Mouse (Mus musculus): ENCODE data around the gene Atp2b4. TPM values are rescaled to one million over a fixed set of nuclear protein-coding genes. Genes with fewer than 3 reads are reported as not detected.

Gene Atp2b4
- total and polyA plus RNA-seq, 2 experiments from 2014 or later: 11.4 to 69.1 TPM

DNA sequence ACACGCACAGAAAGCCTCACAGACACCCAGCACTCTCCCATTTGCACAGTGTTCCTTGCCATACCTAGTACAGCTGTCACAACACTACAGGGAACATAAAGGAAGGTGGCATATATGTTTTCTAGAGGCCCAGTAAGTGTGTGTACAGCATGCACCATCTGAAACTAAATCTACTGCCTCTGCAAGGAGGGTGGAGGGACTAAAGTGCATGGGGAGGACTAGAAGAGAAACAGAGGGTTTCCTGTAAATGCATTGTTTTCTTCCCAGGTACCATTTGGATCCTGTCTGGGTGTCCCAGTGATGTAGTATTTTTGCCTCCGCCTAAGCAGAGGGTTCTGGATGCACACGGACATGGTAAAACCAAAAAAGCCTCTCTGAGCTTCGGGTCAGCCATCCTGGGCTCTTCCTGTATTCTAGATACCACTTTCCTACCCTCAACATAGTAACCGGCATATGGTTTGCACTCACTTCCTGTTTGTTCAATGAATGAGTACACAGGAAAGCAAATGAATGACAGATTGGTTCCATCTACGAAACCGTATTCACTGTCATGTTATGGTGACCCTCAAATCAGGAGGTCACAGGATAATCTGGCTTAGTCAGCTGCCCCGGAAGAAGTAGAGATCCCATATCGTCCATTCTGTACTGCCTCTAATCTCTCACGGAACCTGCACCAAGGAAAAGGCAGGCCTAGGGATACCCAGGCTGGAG, 13.2 kb downstream of the Atp2b4 start:
- ATAC-seq: no peak

DNA sequence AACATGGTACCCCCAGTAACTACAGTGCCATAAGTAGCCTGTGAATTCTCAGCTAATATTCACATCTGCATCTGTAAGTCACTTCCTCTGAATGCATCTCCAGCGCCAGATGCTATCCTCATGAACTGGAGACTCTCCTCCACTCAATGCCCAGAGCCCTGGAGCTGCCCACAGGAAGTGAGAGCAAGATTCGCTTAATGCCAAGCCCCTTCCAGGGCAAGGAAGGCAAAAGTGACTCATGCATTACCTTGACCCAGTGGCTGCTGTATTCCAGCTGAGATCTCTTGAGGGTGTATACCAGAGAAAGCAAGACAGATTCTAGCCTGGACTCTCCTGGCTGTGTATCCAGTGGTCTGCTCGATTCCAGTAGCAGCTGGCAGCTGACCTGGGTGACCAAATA, 16.2 kb downstream of the Atp2b4 start:
- DNase-seq: no peak
- H3K4me2 ChIP-seq (ENCODE audit: low read depth): no peak overlapping the region
- H3K36me3 ChIP-seq (ENCODE audit: insufficient read depth): no peaks in the 10 kb centered on the region
- no peak for ATAC-seq
- H3K27me3 ChIP-seq (ENCODE audit: insufficient read depth, low read length): no peaks in the 10 kb centered on the region
- no peak overlapping the region for H3K4me3 ChIP-seq (ENCODE audit: low read depth, low read length)
- WGBS: 90% methylated on average over 3 of the region's 3 CpGs
- no peaks in the 10 kb centered on the region for H3K4me1 ChIP-seq (ENCODE audit: insufficient read depth)
- H3K9me3 ChIP-seq (ENCODE audit: low read length): no peaks in the 10 kb centered on the region
- TF ChIP-seq CTCF (IDR thresholded peaks at IDR 0.05; ENCODE audit: low read depth): no peak
- H3K9ac ChIP-seq: no peak overlapping the region
- no peak overlapping the region for H3K27ac ChIP-seq (ENCODE audit: low read depth, low read length)

More for the DNA sequence above, 13.2 kb downstream of the Atp2b4 start:
- no peak for DNase-seq
- Histone ChIP-seq H3K9me3 (ENCODE audit: low read length) (no peaks in the 10 kb centered on the region), H3K27me3 (ENCODE audit: insufficient read depth, low read length) (no peaks in the 10 kb centered on the region), H3K27ac (ENCODE audit: low read depth, low read length) (no peak overlapping the region), H3K4me2 (ENCODE audit: low read depth) (no peak overlapping the region), H3K4me3 (ENCODE audit: low read depth, low read length) (no peak overlapping the region), H3K9ac (no peak overlapping the region), H3K4me1 (ENCODE audit: insufficient read depth) (no peaks in the 10 kb centered on the region), H3K36me3 (ENCODE audit: insufficient read depth) (no peaks in the 10 kb centered on the region)
- WGBS: 84% methylated on average over 10 of the region's 10 CpGs
- TF ChIP-seq CTCF (IDR thresholded peaks at IDR 0.05; ENCODE audit: low read depth): no peak

DNA sequence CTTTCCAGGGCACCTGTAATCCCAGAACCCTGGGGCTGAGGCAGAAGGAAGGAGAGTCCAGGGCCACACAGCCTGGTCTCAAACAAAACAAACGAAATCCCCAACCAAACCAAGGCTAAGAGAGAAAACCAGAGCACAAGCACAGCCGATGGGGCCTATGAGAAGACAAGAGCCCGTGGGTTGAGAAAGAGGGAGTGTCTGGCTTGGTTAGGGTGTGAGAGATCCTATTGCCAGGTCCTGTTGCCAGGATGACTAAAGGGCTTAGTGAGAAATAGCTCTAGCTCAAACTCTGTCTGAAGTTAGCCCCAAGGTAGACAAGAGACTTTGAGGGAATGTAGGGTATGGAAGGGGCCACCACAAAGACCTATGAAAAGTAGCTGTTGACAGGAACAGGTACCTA, 19.3 kb downstream of the Atp2b4 start:
- no peak overlapping the region for H3K9ac ChIP-seq

DNA sequence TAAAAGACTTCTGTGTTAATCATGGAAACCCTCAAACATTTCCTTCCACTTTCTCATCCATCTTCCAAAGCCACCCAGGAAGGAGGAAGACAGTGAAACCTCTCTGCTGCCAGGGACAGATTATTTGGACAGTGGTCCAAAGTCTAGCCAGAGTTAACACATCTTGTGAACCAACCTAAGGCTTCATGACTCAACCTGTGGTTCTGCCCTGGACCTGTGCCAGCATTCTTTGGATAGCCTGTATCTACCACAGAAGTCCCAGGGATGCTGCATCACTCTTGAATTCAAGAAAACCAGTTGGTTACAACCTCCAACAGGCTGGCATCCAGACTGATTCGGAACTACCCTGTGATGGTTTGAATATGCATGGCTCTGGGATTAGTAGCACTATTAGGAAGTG, 21.8 kb downstream of the Atp2b4 start:
- Histone ChIP-seq H3K4me1 (ENCODE audit: insufficient read depth) (no peaks in the 10 kb centered on the region), H3K27me3 (ENCODE audit: insufficient read depth, low read length) (no peaks in the 10 kb centered on the region), H3K4me2 (ENCODE audit: low read depth) (no peak overlapping the region), H3K4me3 (ENCODE audit: low read depth, low read length) (no peak overlapping the region), H3K36me3 (ENCODE audit: insufficient read depth) (no peaks in the 10 kb centered on the region), H3K9ac (no peak overlapping the region), H3K9me3 (ENCODE audit: low read length) (no peaks in the 10 kb centered on the region), H3K27ac (ENCODE audit: low read depth, low read length) (no peak overlapping the region)
- no peak for ATAC-seq
- DNase-seq: no peak
- WGBS: 90% methylated on average over 1 of the region's 1 CpGs
- no peak for TF ChIP-seq CTCF (IDR thresholded peaks at IDR 0.05; ENCODE audit: low read depth)

More for the DNA sequence above, 19.3 kb downstream of the Atp2b4 start:
- Histone ChIP-seq H3K9me3 (ENCODE audit: low read length) (no peaks in the 10 kb centered on the region), H3K36me3 (ENCODE audit: insufficient read depth) (no peaks in the 10 kb centered on the region), H3K4me3 (ENCODE audit: low read depth, low read length) (no peak overlapping the region), H3K4me1 (ENCODE audit: insufficient read depth) (no peaks in the 10 kb centered on the region), H3K4me2 (ENCODE audit: low read depth) (no peak overlapping the region), H3K27me3 (ENCODE audit: insufficient read depth, low read length) (no peaks in the 10 kb centered on the region), H3K27ac (ENCODE audit: low read depth, low read length) (no peak overlapping the region)
- WGBS: 72% methylated on average over 3 of the region's 3 CpGs
- no peak for TF ChIP-seq CTCF (IDR thresholded peaks at IDR 0.05; ENCODE audit: low read depth)
- DNase-seq (no peak), ATAC-seq (no peak)

DNA sequence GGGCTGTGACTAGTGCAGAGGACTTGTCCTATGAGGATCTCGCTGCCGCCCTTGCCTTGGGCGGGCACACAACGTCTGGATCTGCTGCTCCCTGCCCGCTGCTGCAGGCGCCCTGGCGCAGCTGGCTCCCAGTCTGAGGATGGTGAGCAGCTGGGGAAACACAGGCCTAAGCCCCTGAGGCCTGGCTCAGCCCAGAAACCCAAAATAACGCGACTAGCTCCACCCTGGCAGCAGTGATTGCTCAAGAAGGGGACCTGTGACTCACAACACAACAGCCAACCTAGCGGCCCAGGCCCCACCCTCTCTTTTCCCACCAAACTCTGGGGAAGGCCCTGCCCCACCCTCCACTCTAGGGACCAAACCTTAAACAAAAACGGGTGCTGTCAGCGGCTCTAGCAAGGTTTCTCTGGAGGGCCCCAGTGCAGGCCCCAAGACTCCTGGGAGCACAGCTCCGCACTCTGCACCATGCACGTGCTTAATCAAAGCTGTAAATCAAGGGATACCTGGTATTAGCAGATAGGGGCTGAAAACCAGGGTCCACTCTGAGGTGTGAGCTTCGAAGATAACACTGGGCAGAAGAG, 23.1 kb downstream of the Atp2b4 start:
- WGBS: 81% methylated on average over 15 of the region's 15 CpGs
- Histone ChIP-seq H3K27ac (ENCODE audit: low read depth, low read length) (no peak overlapping the region), H3K27me3 (ENCODE audit: insufficient read depth, low read length) (no peaks in the 10 kb centered on the region), H3K9me3 (ENCODE audit: low read length) (no peaks in the 10 kb centered on the region), H3K36me3 (ENCODE audit: insufficient read depth) (no peaks in the 10 kb centered on the region), H3K4me1 (ENCODE audit: insufficient read depth) (no peaks in the 10 kb centered on the region), H3K4me3 (ENCODE audit: low read depth, low read length) (no peak overlapping the region), H3K9ac (no peak overlapping the region), H3K4me2 (ENCODE audit: low read depth) (no peak overlapping the region)
- no peak for DNase-seq
- TF ChIP-seq CTCF (IDR thresholded peaks at IDR 0.05; ENCODE audit: low read depth): no peak
- no peak for ATAC-seq

DNA sequence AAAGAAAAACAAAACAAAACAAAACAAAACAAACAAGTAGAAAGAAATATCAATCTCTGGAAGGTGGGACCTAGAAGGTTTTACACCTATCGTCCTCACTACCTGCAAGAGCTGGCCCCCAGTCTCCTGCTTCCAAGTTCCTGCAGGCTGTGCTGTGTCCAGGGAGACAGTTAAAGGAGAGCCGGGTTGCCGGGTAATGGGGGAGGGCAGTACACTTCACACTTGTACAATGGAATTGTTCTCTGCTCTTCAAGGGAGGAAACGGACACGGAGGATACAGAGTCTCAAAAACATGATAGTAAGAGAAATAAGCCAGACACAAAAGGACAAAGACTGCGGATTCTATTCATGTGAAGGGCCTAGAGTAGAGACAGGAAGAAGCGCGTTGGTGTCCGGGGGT, 28.3 kb downstream of the Atp2b4 start:
- H3K27me3 ChIP-seq (ENCODE audit: insufficient read depth, low read length): no peaks in the 10 kb centered on the region
- H3K27ac ChIP-seq (ENCODE audit: low read depth, low read length): no peak overlapping the region
- no peak overlapping the region for H3K4me3 ChIP-seq (ENCODE audit: low read depth, low read length)
- no peaks in the 10 kb centered on the region for H3K36me3 ChIP-seq (ENCODE audit: insufficient read depth)
- no peak overlapping the region for H3K4me2 ChIP-seq (ENCODE audit: low read depth)
- H3K4me1 ChIP-seq (ENCODE audit: insufficient read depth): no peaks in the 10 kb centered on the region
- no peak overlapping the region for H3K9ac ChIP-seq
- DNase-seq: no peak
- 60% methylated on average over 9 of the region's 9 CpGs for WGBS
- no peaks in the 10 kb centered on the region for H3K9me3 ChIP-seq (ENCODE audit: low read length)
- TF ChIP-seq CTCF (IDR thresholded peaks at IDR 0.05; ENCODE audit: low read depth): no peak
- no peak for ATAC-seq

DNA sequence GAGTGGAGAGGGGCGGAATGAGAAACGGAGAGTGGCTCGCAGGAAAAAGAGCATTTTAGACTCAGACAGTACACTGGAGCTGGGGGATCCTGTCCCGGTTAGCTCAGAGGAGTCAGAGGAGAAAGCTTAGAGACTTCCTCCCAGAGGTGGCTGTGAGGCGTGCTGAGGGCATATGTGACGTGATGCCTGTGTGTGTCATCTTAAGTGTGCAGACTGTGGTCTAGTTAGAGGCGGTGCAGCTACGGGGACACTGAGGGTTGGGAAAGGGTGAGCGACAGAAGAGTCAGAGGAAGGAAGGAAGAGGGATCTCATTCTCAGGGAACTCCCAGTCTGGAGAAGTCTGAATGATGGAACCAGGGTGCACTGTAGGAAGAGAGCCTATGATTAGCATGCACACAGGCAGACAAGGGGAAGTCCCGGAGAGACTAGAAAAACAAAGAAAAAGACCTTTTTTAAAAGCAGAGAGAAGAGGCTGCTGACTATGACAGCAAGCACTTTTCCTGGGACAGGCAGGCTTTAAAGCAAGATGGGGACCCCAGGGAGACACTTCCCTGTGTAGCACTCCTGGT, 28.9 kb downstream of the Atp2b4 start:
- H3K27ac ChIP-seq (ENCODE audit: low read depth, low read length): no peak overlapping the region
- no peak for DNase-seq
- H3K27me3 ChIP-seq (ENCODE audit: insufficient read depth, low read length): no peaks in the 10 kb centered on the region
- no peaks in the 10 kb centered on the region for H3K9me3 ChIP-seq (ENCODE audit: low read length)
- H3K36me3 ChIP-seq (ENCODE audit: insufficient read depth): no peaks in the 10 kb centered on the region
- no peak overlapping the region for H3K9ac ChIP-seq
- H3K4me1 ChIP-seq (ENCODE audit: insufficient read depth): no peaks in the 10 kb centered on the region
- H3K4me2 ChIP-seq (ENCODE audit: low read depth): no peak overlapping the region
- H3K4me3 ChIP-seq (ENCODE audit: low read depth, low read length): no peak overlapping the region
- TF ChIP-seq CTCF (IDR thresholded peaks at IDR 0.05; ENCODE audit: low read depth): no peak
- WGBS: 77% methylated on average over 10 of the region's 10 CpGs
- peak; percentile 32; the same call in 1 of the 2 replicates for ATAC-seq
